Mouse (Mus musculus) stomach, embryonic 14.5 days (tissue): Measurements from ENCODE around the gene Cox4i1. TPM values are rescaled to one million over a fixed set of nuclear protein-coding genes. Genes with fewer than 3 reads are reported as not detected.

Experiments
- ATAC-seq: fragments of 200-750 bp; cut with Nextera tagmentation; 2 replicates; pipeline ENCODE4 v1.8.0; 2017; ENCODE audit warnings: low read depth, moderate TSS enrichment; ENCODE audit not compliant: insufficient number of reproducible peaks, insufficient read depth, low FRiP score
- H3K27ac ChIP-seq: fragments of 300-500 bp; sonication (generic); 2 replicates; pipeline ENCODE4 v1.5.1; 2014; ENCODE audit warnings: mild to moderate bottlenecking, low read length, moderate library complexity, mixed read lengths
- H3K27me3 ChIP-seq: fragments of 300-500 bp; sonication (generic); 2 replicates; pipeline ENCODE4 v1.6.1; 2014; ENCODE audit warnings: low read length, control low read depth, mixed read lengths; ENCODE audit not compliant: control insufficient read depth, insufficient read depth
- H3K36me3 ChIP-seq: fragments of 300-500 bp; sonication (generic); 2 replicates; pipeline ENCODE4 v1.6.1; 2014; ENCODE audit warnings: mild to moderate bottlenecking, control low read depth, low read length, moderate library complexity, mixed read lengths; ENCODE audit not compliant: control insufficient read depth, insufficient read depth
- H3K4me1 ChIP-seq: fragments of 300-500 bp; sonication (generic); 2 replicates; pipeline ENCODE4 v1.6.1; 2014; ENCODE audit warnings: low read length, control low read depth, mixed read lengths; ENCODE audit not compliant: control insufficient read depth, insufficient read depth
- H3K4me2 ChIP-seq: fragments of 300-500 bp; sonication (generic); replicated peaks from 2 replicates; pipeline ENCODE4 v1.6.1; 2014; ENCODE audit warnings: low read depth, low read length, control low read depth
- H3K4me3 ChIP-seq: fragments of 300-500 bp; sonication (generic); 2 replicates; pipeline ENCODE4 v1.5.1; 2014; ENCODE audit warnings: low read depth, low read length, control low read depth
- H3K9ac ChIP-seq: fragments of 300-500 bp; sonication (generic); replicated peaks from 2 replicates; pipeline ENCODE4 v1.6.1; 2014; ENCODE audit warnings: low read depth, mild to moderate bottlenecking, control low read depth, low read length, moderate library complexity, mixed read lengths
- H3K9me3 ChIP-seq: fragments of 300-500 bp; sonication (generic); 2 replicates; pipeline ENCODE4 v1.6.1; 2016; ENCODE audit warnings: low read depth, low read length, control low read depth; ENCODE audit not compliant: control insufficient read depth
- WGBS: fragments of 180-500 bp; shearing (Covaris S2); extraction: QIAGEN DNeasy Blood & Tissue Kit; methylation state at CpG from one replicate; pipeline ENCODE4 v1.1.7; 2014; 5-methylcytosine and 5-hydroxymethylcytosine counted together
- polyA plus RNA-seq: library from polyadenylated mRNA; unstranded; fragments of >200 nt; fragmentation: Nextera tagmentation; extraction: Ambion mirVana; gene quantifications from 2 replicates; pipeline ENCODE4 v1.2.1, GENCODE M21; 2014

The Cox4i1 gene
- polyA plus RNA-seq, result 1,095 and 1,156 TPM in 2 replicates

DNA sequence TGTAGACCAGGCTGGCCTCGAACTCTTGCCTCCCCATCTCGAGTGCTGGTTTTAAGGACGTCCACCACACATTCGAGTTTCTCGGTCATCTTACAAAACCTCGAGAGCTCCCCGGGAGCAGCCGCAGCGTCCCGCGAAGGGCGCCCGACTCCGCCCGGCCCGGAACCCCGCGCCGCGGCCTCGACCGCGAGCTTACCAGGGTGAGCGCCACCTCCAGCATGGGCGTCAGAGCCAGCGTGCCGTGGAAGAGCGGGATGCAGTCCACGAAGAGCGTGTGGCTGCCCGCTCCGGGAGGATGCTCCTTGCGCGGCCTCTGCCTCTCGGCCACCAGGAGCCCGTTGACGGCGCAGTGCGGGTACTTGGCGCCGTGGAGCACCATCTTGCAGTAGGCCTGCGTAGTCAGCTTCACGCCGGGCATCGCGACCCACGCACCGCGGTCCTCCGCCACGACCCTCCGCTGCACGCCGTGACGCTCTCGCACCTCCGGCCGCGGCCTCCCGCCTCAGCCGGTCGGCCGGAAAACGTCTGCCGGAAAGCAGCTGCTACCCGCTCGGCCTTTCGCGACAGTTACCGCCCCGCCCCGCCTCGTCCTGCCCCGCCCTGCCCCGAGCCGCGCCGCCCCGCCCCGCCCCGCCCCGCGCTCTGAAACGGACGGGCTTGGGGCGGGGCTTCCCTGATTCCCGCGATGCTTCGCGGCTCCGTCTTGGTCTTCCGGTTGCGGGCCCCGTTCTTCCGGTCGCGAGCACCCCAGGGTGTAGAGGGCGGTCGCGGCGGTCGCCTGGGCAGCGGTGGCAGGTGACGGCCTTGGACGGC lies at the start of gene Cox4i1, which contains the start of gene Gm27021:
Gene Cox4i1, plus strand, starts transcription at position 662 of the 813 bp plus-strand sequence.
Gene Gm27021, minus strand, starts transcription at position 519 of the 813 bp plus-strand sequence.
- peaks cover 26% of the 10 kb centered on the region for H3K4me1 ChIP-seq
- H3K9me3 ChIP-seq, result no peaks in the 10 kb centered on the region
- peaks cover 22% of the 10 kb centered on the region for H3K36me3 ChIP-seq
- peak within 1 kb of the TSS; percentile 98 for H3K4me3 ChIP-seq
- no peaks in the 10 kb centered on the region for H3K27me3 ChIP-seq
- WGBS, result under 1% methylated on average over 105 of the region's 105 CpGs
- ATAC-seq, result peak; percentile 91
- H3K9ac ChIP-seq, result peak within 1 kb of the TSS; percentile 95
- H3K4me2 ChIP-seq, result peak within 1 kb of the TSS; percentile 88
- H3K27ac ChIP-seq, result peak within 1 kb of the TSS; percentile 85

DNA sequence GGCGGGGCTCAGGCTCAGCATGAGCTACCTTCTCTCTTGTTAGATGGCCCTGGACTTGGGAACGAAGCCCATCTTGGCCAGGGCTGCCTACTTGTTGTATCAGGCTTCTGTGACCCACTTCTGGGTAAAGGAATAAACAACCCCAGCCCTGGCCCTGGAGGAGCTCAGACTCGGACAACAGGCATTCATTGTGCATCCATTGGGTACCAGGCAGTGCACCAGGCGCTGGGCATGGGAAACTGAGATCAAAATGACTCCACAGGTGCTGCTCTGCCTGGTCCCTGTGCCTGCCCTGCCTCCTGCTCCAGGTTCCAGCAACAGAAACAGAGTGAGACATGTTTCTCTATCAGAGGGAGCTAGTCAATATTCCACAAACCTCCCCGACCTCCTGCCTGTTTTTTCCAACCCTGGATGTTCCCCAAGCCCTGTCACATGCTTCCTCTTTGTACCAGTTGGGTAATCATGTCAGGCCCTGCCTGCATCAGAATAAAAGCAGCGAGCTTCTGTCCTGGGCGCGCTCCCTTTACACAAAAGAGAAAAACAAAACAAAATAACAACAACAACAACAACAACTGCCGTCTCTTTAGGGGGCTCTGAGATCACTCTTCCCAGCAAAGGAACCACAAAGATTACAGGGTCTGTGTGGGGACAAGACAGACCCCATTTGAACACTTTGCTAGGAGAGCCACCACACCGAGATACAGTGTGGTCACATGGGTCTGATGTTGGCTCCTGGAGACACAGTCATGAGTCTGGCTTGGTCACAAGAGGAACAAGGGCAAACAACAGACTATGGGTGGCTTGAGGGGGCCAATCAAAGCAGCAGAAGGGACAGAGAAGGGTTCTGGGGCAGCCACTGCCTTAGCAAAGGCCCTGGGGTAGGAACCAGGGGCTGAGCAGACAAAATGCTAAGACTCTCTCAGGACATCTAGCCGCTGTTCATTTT lies 48.5 kb upstream of the Cox4i1 start:
- H3K27me3 ChIP-seq, result no peaks in the 10 kb centered on the region
- ATAC-seq, result no peak
- no peak overlapping the region for H3K9ac ChIP-seq
- H3K9me3 ChIP-seq, result no peaks in the 10 kb centered on the region
- peaks cover 2% of the 10 kb centered on the region; the same call in 1 of the 2 replicates for H3K4me1 ChIP-seq
- H3K27ac ChIP-seq, result no peak overlapping the region
- WGBS, result 75% methylated on average over 11 of the region's 11 CpGs
- no peak overlapping the region for H3K4me3 ChIP-seq
- no peaks in the 10 kb centered on the region for H3K36me3 ChIP-seq
- no peak overlapping the region for H3K4me2 ChIP-seq

DNA sequence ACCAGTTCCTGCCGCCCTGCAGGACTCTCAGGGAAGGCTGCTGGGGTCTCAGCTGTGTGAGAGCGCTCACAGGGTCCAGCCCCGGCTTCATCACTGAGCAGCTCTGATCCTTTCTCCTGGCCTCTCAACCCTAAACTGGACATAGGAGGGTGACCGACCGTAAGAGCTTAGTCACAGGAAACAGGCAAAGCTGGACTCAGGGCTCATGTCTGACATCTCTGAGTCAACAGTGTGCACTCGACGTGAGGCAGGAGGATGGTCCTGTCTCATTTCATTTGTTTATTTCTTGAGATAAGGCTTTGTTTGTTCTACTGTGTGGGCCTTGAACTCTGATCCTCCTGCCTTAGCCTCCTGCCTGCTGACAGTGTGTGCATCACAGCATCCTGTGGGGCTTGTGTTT lies 47.6 kb upstream of the Cox4i1 start:
- Histone ChIP-seq H3K27me3 (no peaks in the 10 kb centered on the region), H3K4me2 (no peak overlapping the region), H3K9me3 (no peaks in the 10 kb centered on the region), H3K4me1 (peaks cover 2% of the 10 kb centered on the region; the same call in 1 of the 2 replicates), H3K27ac (no peak overlapping the region), H3K9ac (no peak overlapping the region), H3K4me3 (no peak overlapping the region), H3K36me3 (no peaks in the 10 kb centered on the region)
- 36% methylated on average over 7 of the region's 7 CpGs for WGBS
- no peak for ATAC-seq

DNA sequence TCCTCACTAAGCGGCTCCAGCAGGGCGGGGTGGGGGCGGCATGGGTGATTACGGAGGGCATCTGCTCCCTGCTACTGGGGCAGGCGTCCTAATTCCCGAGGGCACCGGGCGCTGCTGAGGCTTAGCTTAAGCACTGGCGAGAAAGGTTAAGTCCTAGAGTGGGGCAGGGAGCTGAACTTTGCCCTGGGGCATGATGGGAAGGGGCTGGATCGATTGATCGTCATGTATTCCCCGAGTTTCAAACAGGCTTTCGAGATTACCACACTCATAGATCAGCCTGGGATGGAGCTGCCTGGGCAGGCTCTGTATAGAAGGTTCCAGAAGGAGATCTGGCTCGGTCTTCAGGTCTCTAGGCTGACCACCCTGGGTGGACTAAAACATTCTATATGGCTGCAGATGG lies 45.9 kb upstream of the Cox4i1 start:
- H3K36me3 ChIP-seq, result no peaks in the 10 kb centered on the region
- no peaks in the 10 kb centered on the region for H3K9me3 ChIP-seq
- ATAC-seq, result no peak
- 57% methylated on average over 14 of the region's 14 CpGs for WGBS
- no peaks in the 10 kb centered on the region for H3K27me3 ChIP-seq
- no peak overlapping the region for H3K9ac ChIP-seq
- no peaks in the 10 kb centered on the region for H3K4me1 ChIP-seq
- H3K27ac ChIP-seq, result no peak overlapping the region
- no peak overlapping the region for H3K4me2 ChIP-seq
- H3K4me3 ChIP-seq, result no peak overlapping the region

DNA sequence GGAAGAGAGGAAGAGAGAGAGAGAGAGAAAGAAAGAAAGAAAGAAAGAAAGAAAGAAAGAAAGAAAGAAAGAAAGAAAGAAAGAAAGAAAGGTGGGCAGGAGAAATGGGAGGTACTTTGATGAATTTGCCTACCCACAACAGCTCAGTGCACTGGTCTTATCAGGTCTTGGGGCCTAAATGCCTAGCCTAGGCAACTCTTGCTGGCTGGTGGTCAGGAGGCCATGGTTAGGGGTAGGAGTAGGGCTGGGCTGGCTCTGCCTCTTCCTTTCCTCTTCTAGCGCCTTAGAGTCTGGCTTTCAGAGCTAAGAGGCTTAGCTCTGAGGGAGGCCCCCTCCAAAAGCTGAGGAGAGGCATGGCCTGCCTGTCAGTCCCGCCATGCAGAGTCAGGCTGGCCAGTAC lies 44.4 kb upstream of the Cox4i1 start:
- no peak for ATAC-seq
- Histone ChIP-seq H3K36me3 (no peaks in the 10 kb centered on the region), H3K9me3 (no peaks in the 10 kb centered on the region), H3K9ac (no peak overlapping the region), H3K4me2 (no peak overlapping the region), H3K4me1 (no peaks in the 10 kb centered on the region), H3K27ac (no peak overlapping the region), H3K27me3 (no peaks in the 10 kb centered on the region), H3K4me3 (no peak overlapping the region)
- 45% methylated on average over 2 of the region's 2 CpGs for WGBS

DNA sequence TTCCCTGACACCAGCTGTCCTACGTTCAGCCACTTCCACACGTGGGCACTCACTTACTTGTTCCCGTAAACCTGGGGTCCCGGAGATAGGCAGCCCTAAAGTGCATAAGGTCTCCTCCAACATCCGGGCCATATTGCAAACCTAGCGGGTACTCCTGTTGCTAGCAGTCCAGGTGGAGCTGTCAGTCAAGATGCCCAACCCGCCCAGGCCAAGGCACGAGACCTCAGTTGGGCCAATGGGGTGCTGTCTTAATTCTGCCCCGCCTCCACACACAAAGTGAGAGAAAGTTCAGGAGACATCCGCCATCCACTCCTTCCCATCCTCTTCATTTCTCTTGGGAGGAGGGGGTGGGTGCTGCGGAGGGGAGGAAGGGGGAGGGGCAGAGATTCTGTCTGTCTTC lies 41.6 kb upstream of the Cox4i1 start:
- Histone ChIP-seq H3K36me3 (no peaks in the 10 kb centered on the region), H3K9ac (no peak overlapping the region), H3K27me3 (no peaks in the 10 kb centered on the region), H3K9me3 (no peaks in the 10 kb centered on the region), H3K4me2 (no peak overlapping the region), H3K4me1 (no peaks in the 10 kb centered on the region), H3K27ac (no peak overlapping the region), H3K4me3 (no peak overlapping the region)
- WGBS, result 50% methylated on average over 11 of the region's 11 CpGs
- ATAC-seq, result no peak

DNA sequence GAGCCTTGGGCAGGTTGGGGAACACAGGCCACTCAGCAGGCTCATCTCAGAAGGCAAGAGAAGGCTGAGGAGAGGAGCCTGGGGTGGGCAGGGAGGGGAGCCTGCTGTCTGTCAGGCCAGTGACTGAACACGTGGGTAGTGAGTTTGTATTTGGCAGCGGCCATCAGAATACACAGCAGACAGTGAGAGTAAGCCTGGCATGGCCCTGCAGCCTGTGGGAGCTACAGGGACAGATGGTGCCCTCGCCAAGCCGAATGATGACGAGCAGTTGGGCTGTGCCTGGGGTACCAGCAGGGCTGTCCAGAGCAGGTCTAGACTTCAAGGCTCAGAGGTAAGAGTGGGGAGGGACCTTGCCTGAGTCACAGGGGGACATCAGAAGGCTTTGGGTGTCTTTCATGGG lies 40.7 kb upstream of the Cox4i1 start:
- no peak overlapping the region for H3K9ac ChIP-seq
- 85% methylated on average over 5 of the region's 5 CpGs for WGBS

DNA sequence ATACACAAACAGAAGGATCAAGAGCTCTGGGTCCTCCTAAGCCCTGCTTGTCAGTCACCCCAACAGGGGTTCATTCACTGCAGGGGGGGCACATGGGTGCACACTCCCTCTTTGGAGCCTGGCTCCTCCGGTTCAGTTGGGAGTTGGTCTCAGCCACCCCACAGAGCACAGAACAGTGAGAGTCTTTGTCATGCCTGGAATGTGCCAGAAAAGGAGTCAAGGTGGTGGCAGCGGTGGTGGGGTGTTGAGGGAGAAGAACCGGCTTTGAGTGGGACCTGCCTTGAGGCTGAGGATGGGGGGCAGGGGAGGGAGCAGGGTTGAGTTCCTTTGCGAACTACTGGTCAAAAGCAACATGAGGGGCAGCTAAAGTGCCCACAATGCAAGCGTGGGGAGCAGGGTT lies 38.0 kb upstream of the Cox4i1 start:
- H3K36me3 ChIP-seq, result no peaks in the 10 kb centered on the region
- H3K4me3 ChIP-seq, result no peak overlapping the region
- H3K27me3 ChIP-seq, result peaks cover 3% of the 10 kb centered on the region; the same call in 1 of the 2 replicates
- WGBS, result 46% methylated on average over 5 of the region's 5 CpGs
- ATAC-seq, result no peak
- no peak overlapping the region for H3K9ac ChIP-seq
- H3K27ac ChIP-seq, result no peak overlapping the region
- no peak overlapping the region for H3K4me2 ChIP-seq
- no peaks in the 10 kb centered on the region for H3K9me3 ChIP-seq
- 0 out of 2 replicates have a peak, but pooled peaks cover 9% of the 10 kb centered on the region for H3K4me1 ChIP-seq

More for the DNA sequence above, 40.7 kb upstream of the Cox4i1 start:
- no peaks in the 10 kb centered on the region for H3K9me3 ChIP-seq
- no peak overlapping the region for H3K4me3 ChIP-seq
- no peaks in the 10 kb centered on the region for H3K36me3 ChIP-seq
- H3K27me3 ChIP-seq, result no peaks in the 10 kb centered on the region
- no peaks in the 10 kb centered on the region for H3K4me1 ChIP-seq
- no peak for ATAC-seq
- H3K4me2 ChIP-seq, result no peak overlapping the region
- H3K27ac ChIP-seq, result no peak overlapping the region
